In the genomic region with DNA sequence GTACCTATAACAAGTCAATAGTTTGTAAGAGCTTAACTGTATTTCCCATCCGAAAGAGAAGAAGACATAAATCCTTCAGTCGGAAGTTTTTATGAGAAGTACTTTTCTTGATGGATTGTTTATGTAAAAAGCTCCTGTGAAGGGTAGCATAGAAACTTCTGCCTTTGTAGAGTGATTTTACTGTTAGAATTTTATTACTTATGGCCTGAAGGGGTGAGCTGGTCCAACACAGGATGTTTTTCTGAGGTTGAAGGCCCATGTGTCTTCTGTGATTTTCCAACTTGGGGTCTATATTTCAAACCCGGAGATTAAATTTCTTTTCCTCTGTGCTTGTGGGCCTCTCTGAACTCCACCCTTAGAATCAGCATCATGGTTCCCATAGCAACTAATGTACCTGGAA, we compare ENCODE assay signal across 39 mouse cellular contexts. TPM values are rescaled to one million over a fixed set of nuclear protein-coding genes. Genes with fewer than 3 reads are reported as not detected.
"Had no signal": no experiment of that assay in that cellular context is flagged by ENCODE, and none has a peak within 500 bp of the region (broad histone marks: within the 10 kb centered on the region; RNA-seq: fewer than 3 reads in every experiment).

No protein-coding gene starts in this region.

- H3K36me3 ChIP-seq: limb, embryonic 10.5 days; limb, embryonic 12.5 days; limb, embryonic 13.5 days; limb, embryonic 15.5 days; liver, embryonic 12.5 days; liver, embryonic 13.5 days; liver, embryonic 15.5 days; lung, embryonic 15.5 days; midbrain, embryonic 10.5 days; midbrain, embryonic 12.5 days; midbrain, embryonic 13.5 days; midbrain, embryonic 15.5 days; neural tube, embryonic 12.5 days had no signal

- H3K9ac ChIP-seq: limb, embryonic 12.5 days; limb, embryonic 13.5 days; limb, embryonic 15.5 days; liver, embryonic 12.5 days; liver, embryonic 13.5 days; liver, embryonic 14.5 days; liver, embryonic 15.5 days; liver, postnatal 0 days; lung, embryonic 14.5 days; lung, embryonic 15.5 days; midbrain, embryonic 12.5 days; midbrain, embryonic 13.5 days; midbrain, embryonic 15.5 days; neural tube, embryonic 12.5 days had no signal

- H3K27me3 ChIP-seq: limb, embryonic 12.5 days; limb, embryonic 13.5 days; limb, embryonic 15.5 days; liver, embryonic 12.5 days; liver, embryonic 13.5 days; liver, embryonic 15.5 days; lung, embryonic 15.5 days; megakaryocyte, embryonic 14.5 days; midbrain, embryonic 12.5 days; midbrain, embryonic 13.5 days; midbrain, embryonic 15.5 days; neural tube, embryonic 12.5 days had no signal

- H3K4me3 ChIP-seq: limb, embryonic 10.5 days; limb, embryonic 12.5 days; limb, embryonic 13.5 days; limb, embryonic 15.5 days; liver, embryonic 12.5 days; liver, embryonic 13.5 days; liver, embryonic 15.5 days; lung, embryonic 15.5 days; megakaryocyte, embryonic 14.5 days; midbrain, embryonic 10.5 days; midbrain, embryonic 12.5 days; midbrain, embryonic 13.5 days; midbrain, embryonic 15.5 days; myocyte; neural tube, embryonic 12.5 days had no signal

- ATAC-seq: liver, embryonic 12.5 days; liver, postnatal 0 days; lung, postnatal 0 days; midbrain, embryonic 13.5 days; midbrain, embryonic 15.5 days; midbrain, embryonic 16.5 days had no signal

- H3K27ac ChIP-seq: limb, embryonic 10.5 days; limb, embryonic 12.5 days; limb, embryonic 13.5 days; limb, embryonic 15.5 days; liver, embryonic 12.5 days; liver, embryonic 13.5 days; liver, embryonic 14.5 days; liver, embryonic 15.5 days; lung, embryonic 15.5 days; macrophage; midbrain, embryonic 10.5 days; midbrain, embryonic 12.5 days; midbrain, embryonic 13.5 days; midbrain, embryonic 15.5 days; neural tube, embryonic 12.5 days had no signal

- DNase-seq: left cerebral cortex, postnatal 4 days; liver; liver, embryonic 13.5 days; liver, postnatal 0 days; lung, adult 18-20 months; lung, adult 2 months; lung, embryonic 14.5 days; lung, postnatal 10 days; lung, postnatal 14 days; lung, postnatal 36 days; lung, postnatal 4 days; midbrain, embryonic 14.5 days had no signal

- H3K9me3 ChIP-seq: limb, embryonic 10.5 days; limb, embryonic 12.5 days; limb, embryonic 13.5 days; limb, embryonic 15.5 days; liver, embryonic 12.5 days; liver, embryonic 13.5 days; liver, embryonic 15.5 days; lung, embryonic 15.5 days; midbrain, embryonic 10.5 days; midbrain, embryonic 12.5 days; midbrain, embryonic 13.5 days; midbrain, embryonic 15.5 days; neural tube, embryonic 12.5 days had no signal

- H3K4me2 ChIP-seq: limb, embryonic 12.5 days; limb, embryonic 13.5 days; limb, embryonic 15.5 days; liver, embryonic 11.5 days; liver, embryonic 12.5 days; liver, embryonic 13.5 days; liver, embryonic 15.5 days; lung, embryonic 14.5 days; lung, embryonic 15.5 days; midbrain, embryonic 11.5 days; midbrain, embryonic 12.5 days; midbrain, embryonic 13.5 days; midbrain, embryonic 15.5 days; neural tube, embryonic 12.5 days had no signal

- H3K4me1 ChIP-seq: limb, embryonic 10.5 days; limb, embryonic 15.5 days; liver, embryonic 12.5 days; liver, embryonic 13.5 days; liver, embryonic 15.5 days; lung, embryonic 15.5 days; megakaryocyte, embryonic 14.5 days; midbrain, embryonic 10.5 days; midbrain, embryonic 12.5 days; midbrain, embryonic 13.5 days; midbrain, embryonic 15.5 days; neural tube, embryonic 12.5 days had no signal

RNA-seq across cellular contexts. Expression of gene Gm11042, which starts 26.5 kb away (rescaled TPM):
- polyA plus RNA-seq: limb, embryonic 10.5 days; limb, embryonic 11.5 days; limb, embryonic 12.5 days; limb, embryonic 13.5 days; limb, embryonic 14.5 days; limb, embryonic 15.5 days; liver, adult 2 months; liver, embryonic 11.5 days; liver, embryonic 12.5 days; liver, embryonic 13.5 days; liver, embryonic 14.5 days; liver, embryonic 15.5 days; liver, embryonic 16.5 days; liver, postnatal 0 days; lung, adult 2 months; lung, embryonic 14.5 days; lung, embryonic 15.5 days; lung, embryonic 16.5 days; lung, postnatal 0 days; macrophage; midbrain, embryonic 10.5 days; midbrain, embryonic 11.5 days; midbrain, embryonic 12.5 days; midbrain, embryonic 13.5 days; midbrain, embryonic 14.5 days; midbrain, embryonic 15.5 days; midbrain, embryonic 16.5 days; midbrain, postnatal 0 days; myocyte; neural tube, embryonic 11.5 days; neural tube, embryonic 12.5 days had no signal
